Mouse (Mus musculus) testis, adult 2 months (tissue): ENCODE measurements around the gene Gm27029.

Experiments used
- CTCF ChIP-seq: fragments of 200-500 bp; IDR thresholded peaks from 2 replicates; pipeline ENCODE4 v1.5.1; 2012; ENCODE audit warnings: low read depth, mild to moderate bottlenecking, inconsistent platforms, low read length, moderate library complexity; ENCODE audit not compliant: control insufficient read depth, insufficient read depth, insufficient replicate concordance
- POLR2A ChIP-seq: fragments of 200-500 bp; IDR thresholded peaks from 2 replicates; pipeline ENCODE4 v1.6.1; 2012; ENCODE audit warnings: low read depth, mild to moderate bottlenecking, inconsistent platforms, low read length, moderate library complexity; ENCODE audit not compliant: control insufficient read depth

GRCm38 (mm10) chr11:101471926-101472325 lies 47.3 kb upstream of the Gm27029 start:
- TF ChIP-seq POLR2A (no peak), CTCF (no peak)
